Mouse (Mus musculus) MEL (cell line): ENCODE measurements at regions not wholly inside any gene's neighbourhood (a gene's known extent, or its start where the extent isn't known, plus 50 kb on each side); places are given as distances from the start of the nearest gene placed in this dataset.

Experiments
- DNase-seq: peaks from one replicate; pipeline ENCODE4 v3.0.0; 2011; ENCODE audit warnings: low read depth, low spot score
- H3K27ac ChIP-seq: 2 replicates; pipeline ENCODE4 v1.5.1; 2012; ENCODE audit warnings: low read depth, mild to moderate bottlenecking, control low read depth, low read length, moderate library complexity; ENCODE audit not compliant: control insufficient read depth
- H3K27me3 ChIP-seq, 2 experiments: fragments of 150-350 bp in 1 of 2; sonication (generic) in 1 of 2; 2 replicates each; pipeline ENCODE4 v1.6.1; 2012; ENCODE audit warnings: low read length in 2 of 2, mild to moderate bottlenecking in 2 of 2, improper control_type of control experiment in 1 of 2, moderate library complexity in 1 of 2; ENCODE audit not compliant: insufficient read depth in 2 of 2, control insufficient read depth in 1 of 2
- H3K36me3 ChIP-seq, 2 experiments: 2 replicates each; pipeline ENCODE4 v1.6.1; 2012 to 2014; ENCODE audit warnings: low read length in 2 of 2, improper control_type of control experiment in 1 of 2, inconsistent platforms in 1 of 2, mild to moderate bottlenecking in 1 of 2; ENCODE audit not compliant: insufficient read depth in 2 of 2, control insufficient read depth in 1 of 2
- H3K4me1 ChIP-seq, 2 experiments: fragments of 150-350 bp in 1 of 2; sonication (generic) in 1 of 2; 2 replicates each; pipeline ENCODE4 v1.6.1; 2012; ENCODE audit warnings: low read length in 2 of 2, improper control_type of control experiment in 1 of 2, mild to moderate bottlenecking in 1 of 2; ENCODE audit not compliant: insufficient read depth in 2 of 2, control insufficient read depth in 1 of 2
- H3K4me3 ChIP-seq, 2 experiments: fragments of 150-350 bp in 1 of 2; sonication (generic) in 1 of 2; 2 replicates each; pipeline ENCODE4 v1.5.1; 2012; ENCODE audit warnings: low read depth in 2 of 2, low read length in 2 of 2, mild to moderate bottlenecking in 2 of 2, moderate library complexity in 2 of 2, control low read depth in 1 of 2, improper control_type of control experiment in 1 of 2; ENCODE audit not compliant: control insufficient read depth in 1 of 2, insufficient read depth in 1 of 2
- H3K79me2 ChIP-seq: 2 replicates; pipeline ENCODE4 v1.6.1; 2012; ENCODE audit warnings: mild to moderate bottlenecking, low read length, moderate library complexity; ENCODE audit not compliant: control insufficient read depth, poor library complexity, insufficient read depth
- H3K9ac ChIP-seq: 2 replicates; pipeline ENCODE4 v1.6.1; 2012; ENCODE audit warnings: low read depth, mild to moderate bottlenecking, control low read depth, low read length, moderate library complexity; ENCODE audit not compliant: control insufficient read depth, poor library complexity, severe bottlenecking
- H3K9me3 ChIP-seq: fragments of 150-350 bp; sonication (generic); replicated peaks from 2 replicates; pipeline ENCODE4 v1.6.1; 2012; ENCODE audit warnings: mild to moderate bottlenecking, low read length, improper control_type of control experiment, moderate library complexity; ENCODE audit not compliant: insufficient read depth
- CHD1 ChIP-seq: IDR thresholded peaks from 2 replicates; pipeline ENCODE4 v1.6.1; 2012; ENCODE audit warnings: low read depth, mild to moderate bottlenecking, inconsistent platforms, low read length, improper control_type of control experiment
- E2F4 ChIP-seq: IDR thresholded peaks from 2 replicates; pipeline ENCODE4 v1.6.1; 2011; ENCODE audit warnings: low read depth, low read length, improper control_type of control experiment, borderline replicate concordance
- ELF1 ChIP-seq: IDR thresholded peaks from 2 replicates; pipeline ENCODE4 v1.6.1; 2014; ENCODE audit warnings: low read depth, mild to moderate bottlenecking, inconsistent platforms, low read length, improper control_type of control experiment, moderate library complexity
- EP300 ChIP-seq, 2 experiments: IDR thresholded peaks; 2 replicates each; pipeline ENCODE4 v1.6.1; 2011; ENCODE audit warnings: improper control_type of control experiment in 2 of 2, low read length in 2 of 2, low read depth in 1 of 2, mild to moderate bottlenecking in 1 of 2
- ETS1 ChIP-seq: IDR thresholded peaks from 2 replicates; pipeline ENCODE4 v1.6.1; 2012; ENCODE audit warnings: low read depth, mild to moderate bottlenecking, inconsistent platforms, low read length, improper control_type of control experiment, moderate library complexity
- GABPA ChIP-seq: IDR thresholded peaks from 2 replicates; pipeline ENCODE4 v1.6.1; 2012; ENCODE audit warnings: low read depth, mild to moderate bottlenecking, inconsistent platforms, low read length, improper control_type of control experiment, moderate library complexity
- GATA1 ChIP-seq: IDR thresholded peaks from 2 replicates; pipeline ENCODE4 v1.6.1; 2011; ENCODE audit warnings: low read depth, low read length, improper control_type of control experiment
- KAT2A ChIP-seq: conservative IDR thresholded peaks from 2 replicates; pipeline ENCODE4 v1.6.1; 2012; ENCODE audit warnings: low read depth, low read length, improper control_type of control experiment, inconsistent platforms
- MAX ChIP-seq: IDR thresholded peaks from 2 replicates; pipeline ENCODE4 v1.6.1; 2011; ENCODE audit warnings: low read length, improper control_type of control experiment
- MAZ ChIP-seq: IDR thresholded peaks from 2 replicates; pipeline ENCODE4 v1.6.1; 2012; ENCODE audit warnings: low read depth, mild to moderate bottlenecking, inconsistent platforms, low read length, improper control_type of control experiment
- MXI1 ChIP-seq: IDR thresholded peaks from 2 replicates; pipeline ENCODE4 v1.6.1; 2011; ENCODE audit warnings: mild to moderate bottlenecking, low read depth, low read length, improper control_type of control experiment
- MYC ChIP-seq: IDR thresholded peaks from 2 replicates; pipeline ENCODE4 v1.6.1; 2011; ENCODE audit warnings: low read depth, mild to moderate bottlenecking, low read length, improper control_type of control experiment, moderate library complexity
- NELFE ChIP-seq: IDR thresholded peaks from 2 replicates; pipeline ENCODE4 v1.6.1; 2011; ENCODE audit warnings: low read depth, low read length, improper control_type of control experiment
- POLR2AphosphoS5 ChIP-seq: IDR thresholded peaks from 2 replicates; pipeline ENCODE4 v1.6.1; 2012; ENCODE audit warnings: low read depth, borderline replicate concordance, mild to moderate bottlenecking, inconsistent platforms, low read length, moderate library complexity, mixed read lengths
- RCOR1 ChIP-seq: IDR thresholded peaks from 2 replicates; pipeline ENCODE4 v1.6.1; 2012; ENCODE audit warnings: low read depth, mild to moderate bottlenecking, inconsistent platforms, low read length, improper control_type of control experiment
- SMC3 ChIP-seq: IDR thresholded peaks from 2 replicates; pipeline ENCODE4 v1.6.1; 2011; ENCODE audit warnings: low read depth, low read length, improper control_type of control experiment
- TAL1 ChIP-seq: IDR thresholded peaks from 2 replicates; pipeline ENCODE4 v1.6.1; 2012; ENCODE audit warnings: mild to moderate bottlenecking, inconsistent platforms, low read length, moderate library complexity, mixed read lengths
- TBP ChIP-seq: IDR thresholded peaks from 2 replicates; pipeline ENCODE4 v1.8.0; 2011; ENCODE audit warnings: low read depth, low read length, improper control_type of control experiment
- USF1 ChIP-seq: IDR thresholded peaks from 2 replicates; pipeline ENCODE4 v1.6.1; 2014; ENCODE audit warnings: low read depth, mild to moderate bottlenecking, inconsistent platforms, low read length, improper control_type of control experiment, moderate library complexity
- ZC3H11A ChIP-seq: IDR thresholded peaks from 2 replicates; pipeline ENCODE4 v1.6.1; 2012; ENCODE audit warnings: low read depth, mild to moderate bottlenecking, inconsistent platforms, low read length, improper control_type of control experiment
- ZKSCAN1 ChIP-seq: IDR thresholded peaks from 2 replicates; pipeline ENCODE4 v1.6.1; 2012; ENCODE audit warnings: low read depth, mild to moderate bottlenecking, inconsistent platforms, low read length, improper control_type of control experiment, moderate library complexity
- ZMIZ1 ChIP-seq: IDR thresholded peaks from 2 replicates; pipeline ENCODE4 v1.6.1; 2012; ENCODE audit warnings: low read depth, mild to moderate bottlenecking, inconsistent platforms, low read length, improper control_type of control experiment, moderate library complexity

DNA sequence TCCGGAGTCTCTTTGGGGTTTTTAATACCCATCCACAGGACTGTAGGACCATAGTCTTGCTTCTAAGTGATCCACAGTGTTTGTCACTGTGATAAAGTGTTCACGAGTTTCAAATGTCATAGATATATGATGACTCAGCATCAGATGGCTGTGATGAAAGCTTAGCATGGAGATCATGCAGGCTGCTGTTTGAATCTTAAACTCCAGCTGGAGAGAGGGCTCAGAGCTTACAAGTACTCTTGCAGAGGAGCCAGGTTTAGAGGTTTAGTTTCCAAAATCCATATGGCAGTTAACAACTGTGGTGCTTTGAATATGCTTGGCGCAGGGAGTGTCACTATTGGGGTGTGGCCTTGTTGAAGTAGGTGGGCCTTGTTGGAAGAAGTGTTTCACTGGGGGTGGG, 280.9 kb upstream of the Ubash3b start:
- no peak overlapping the region for H3K27ac ChIP-seq
- no peaks in the 10 kb centered on the region for H3K79me2 ChIP-seq
- TF ChIP-seq MAX (no peak), ZKSCAN1 (no peak), ELF1 (no peak), TAL1 (no peak), E2F4 (no peak), SMC3 (no peak), MXI1 (no peak), POLR2AphosphoS5 (no peak), MYC (no peak), GATA1 (no peak), RCOR1 (no peak), USF1 (no peak), ZMIZ1 (no peak), MAZ (no peak), EP300 (IDR thresholded peaks at IDR 0.05; ENCODE audit: low read depth in 1 of 2, low read length in 2 of 2) (no peak), NELFE (no peak)
- H3K9me3 ChIP-seq, result no peaks in the 10 kb centered on the region
- H3K27me3 ChIP-seq, result no peaks in the 10 kb centered on the region
- H3K36me3 ChIP-seq, result no peaks in the 10 kb centered on the region
- no peak overlapping the region for H3K9ac ChIP-seq
- no peak for DNase-seq
- H3K4me1 ChIP-seq, result no peaks in the 10 kb centered on the region
- H3K4me3 ChIP-seq, result no peak overlapping the region

DNA sequence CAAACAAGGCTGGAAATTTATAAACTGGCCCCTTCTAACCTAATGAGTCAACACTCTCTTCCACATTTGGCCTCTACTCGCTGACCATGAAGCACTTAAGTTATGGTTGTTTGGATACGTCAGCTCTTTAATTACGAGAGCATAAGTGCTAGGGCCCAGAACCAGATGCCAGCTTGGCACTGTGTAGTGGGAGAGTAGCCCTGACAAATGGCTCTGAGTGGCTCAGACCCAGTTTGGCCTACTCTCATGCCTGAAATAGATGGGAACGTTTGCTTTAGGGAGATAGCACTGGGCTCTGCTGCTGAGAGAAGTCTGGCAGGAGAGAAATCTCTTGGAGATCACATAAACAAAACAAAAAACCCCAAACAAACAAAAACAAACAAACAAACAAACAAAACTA, 278.5 kb upstream of the Ubash3b start:
- Histone ChIP-seq H3K4me1 (no peaks in the 10 kb centered on the region), H3K27me3 (no peaks in the 10 kb centered on the region), H3K4me3 (no peak overlapping the region), H3K27ac (no peak overlapping the region), H3K36me3 (no peaks in the 10 kb centered on the region), H3K79me2 (no peaks in the 10 kb centered on the region), H3K9ac (no peak overlapping the region), H3K9me3 (no peaks in the 10 kb centered on the region)
- no peak for DNase-seq
- no peak for TF ChIP-seq SMC3
- no peak for TF ChIP-seq MAX
- no peak for TF ChIP-seq ZMIZ1

DNA sequence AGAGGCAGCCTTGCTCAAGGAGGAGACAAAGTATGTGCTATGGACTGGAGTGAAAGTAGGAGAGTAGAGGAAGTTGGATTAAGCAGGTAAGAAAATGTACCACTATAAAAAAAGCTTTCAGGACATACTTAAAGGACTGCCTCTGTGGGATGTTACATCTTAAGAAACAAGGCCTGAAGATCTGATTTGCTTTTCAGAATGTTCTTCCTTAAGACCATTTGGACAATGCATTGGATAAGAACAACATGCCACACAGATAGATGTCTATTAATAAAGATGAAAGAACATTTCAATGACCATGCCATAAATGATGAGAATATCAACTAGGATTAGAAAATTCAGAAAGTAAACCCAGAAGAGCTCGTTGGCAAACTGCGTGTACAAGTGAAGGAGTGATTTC, 276.6 kb upstream of the Ubash3b start:
- DNase-seq, result no peak
- TF ChIP-seq CHD1 (no peak), ELF1 (no peak), ZC3H11A (no peak), GATA1 (no peak), MAX (no peak), ETS1 (no peak), KAT2A (no peak), MYC (no peak), SMC3 (no peak), GABPA (no peak), TBP (no peak)
- Histone ChIP-seq H3K9ac (no peak overlapping the region), H3K36me3 (no peaks in the 10 kb centered on the region), H3K4me1 (no peaks in the 10 kb centered on the region), H3K9me3 (no peaks in the 10 kb centered on the region), H3K79me2 (no peaks in the 10 kb centered on the region), H3K4me3 (no peak overlapping the region), H3K27ac (no peak overlapping the region), H3K27me3 (no peaks in the 10 kb centered on the region)
